Mouse (Mus musculus) urinary bladder, postnatal 4 days (tissue): ENCODE results near the gene Nbea.

Experiments used
- DNase-seq, 2 experiments: peaks; one replicate each; pipeline ENCODE4 v3.0.0; 2021 to 2022; ENCODE audit warnings: low spot score in 2 of 2

Nbea gene

DNA sequence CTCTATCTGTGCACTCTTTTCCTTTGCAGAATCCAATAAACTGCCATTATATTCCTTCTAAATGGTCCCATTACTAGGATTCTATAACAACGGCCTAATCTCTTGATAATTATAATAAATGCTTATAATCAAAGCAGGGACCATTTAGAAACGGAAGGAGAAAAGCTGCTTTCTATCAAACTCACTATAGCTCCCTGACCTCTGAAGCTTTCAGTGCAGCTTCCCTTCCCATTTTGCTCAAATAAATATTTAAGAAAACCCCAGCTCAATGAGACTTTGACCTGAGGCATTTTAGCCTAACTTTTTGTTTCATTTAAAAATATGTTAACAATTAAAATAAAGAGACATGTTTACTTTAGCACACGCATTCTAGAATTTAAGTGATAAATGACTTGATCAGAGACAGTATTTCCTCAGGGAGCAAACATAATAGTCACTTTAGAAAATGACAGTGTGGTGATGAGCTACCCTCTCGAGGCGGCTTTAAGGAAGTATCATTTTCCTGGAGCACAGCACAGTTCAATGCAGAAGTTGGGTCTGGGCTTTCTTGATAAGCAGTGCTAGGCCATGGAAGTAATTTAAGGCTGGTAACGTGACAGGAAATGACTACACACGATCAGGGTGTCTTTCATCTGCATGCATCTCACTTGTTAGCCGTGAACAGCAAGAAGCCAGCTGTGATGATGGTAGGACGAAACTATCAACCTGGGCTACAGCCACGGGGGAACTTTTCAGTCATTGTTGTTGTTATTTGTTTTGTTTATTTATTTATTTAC lies 354.8 kb downstream of the Nbea start:
- no peak for DNase-seq

DNA sequence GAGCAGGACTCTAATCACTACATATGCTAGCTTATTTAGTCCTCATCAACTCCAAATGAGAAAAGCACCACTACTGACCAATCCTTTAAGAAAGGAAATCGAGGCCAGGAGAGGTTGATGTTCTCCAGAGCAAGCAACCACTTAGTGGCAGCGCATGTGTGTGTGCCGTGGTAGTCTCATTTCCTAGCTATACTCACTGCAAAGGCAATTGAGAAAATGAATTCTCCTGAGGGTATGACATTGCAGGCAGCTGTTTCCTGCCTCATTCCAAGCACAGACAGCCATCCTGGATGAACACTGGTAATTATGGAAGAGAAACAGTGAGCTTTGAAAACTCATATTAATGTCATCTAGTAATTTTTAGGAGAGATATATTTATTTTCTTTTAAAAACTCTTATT lies 358.6 kb downstream of the Nbea start:
- no peak for DNase-seq

DNA sequence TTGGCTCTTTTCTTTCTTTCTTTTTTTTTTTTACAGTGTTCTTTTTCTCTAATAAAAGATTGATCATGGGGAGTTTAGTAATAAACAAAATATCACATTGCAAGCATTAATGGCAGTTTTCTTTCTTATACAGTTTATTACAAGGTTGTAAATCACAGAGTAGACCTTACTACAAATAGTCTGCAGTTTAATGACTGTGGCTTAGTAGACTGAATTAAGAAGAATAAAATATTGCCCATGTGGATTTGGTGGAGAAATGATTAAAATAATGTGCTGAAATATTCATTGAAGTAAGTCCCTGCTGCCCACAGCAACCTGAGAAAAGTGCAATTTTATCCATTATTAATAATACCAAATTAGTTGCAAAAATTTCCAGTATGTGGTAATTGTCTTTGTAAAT lies 363.9 kb downstream of the Nbea start:
- no peak for DNase-seq

DNA sequence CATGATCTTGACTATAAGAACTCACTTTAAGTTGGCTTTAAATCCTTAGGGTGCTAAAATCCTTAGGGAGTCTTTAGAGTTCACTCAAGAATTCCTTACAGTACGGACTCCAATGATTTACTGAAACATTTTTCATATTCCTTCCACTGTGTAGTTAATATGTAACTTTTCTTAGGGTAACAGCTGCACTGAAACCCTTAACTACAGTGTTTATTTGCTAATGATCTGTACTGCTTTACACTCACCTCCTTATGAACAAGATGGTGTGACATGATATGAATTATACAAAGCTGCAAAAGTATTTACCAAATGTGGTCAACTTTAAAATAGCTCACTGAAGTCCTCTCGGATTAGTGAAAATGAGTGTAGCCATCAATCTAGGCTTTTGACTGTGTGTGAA lies 365.4 kb downstream of the Nbea start:
- DNase-seq = no peak

DNA sequence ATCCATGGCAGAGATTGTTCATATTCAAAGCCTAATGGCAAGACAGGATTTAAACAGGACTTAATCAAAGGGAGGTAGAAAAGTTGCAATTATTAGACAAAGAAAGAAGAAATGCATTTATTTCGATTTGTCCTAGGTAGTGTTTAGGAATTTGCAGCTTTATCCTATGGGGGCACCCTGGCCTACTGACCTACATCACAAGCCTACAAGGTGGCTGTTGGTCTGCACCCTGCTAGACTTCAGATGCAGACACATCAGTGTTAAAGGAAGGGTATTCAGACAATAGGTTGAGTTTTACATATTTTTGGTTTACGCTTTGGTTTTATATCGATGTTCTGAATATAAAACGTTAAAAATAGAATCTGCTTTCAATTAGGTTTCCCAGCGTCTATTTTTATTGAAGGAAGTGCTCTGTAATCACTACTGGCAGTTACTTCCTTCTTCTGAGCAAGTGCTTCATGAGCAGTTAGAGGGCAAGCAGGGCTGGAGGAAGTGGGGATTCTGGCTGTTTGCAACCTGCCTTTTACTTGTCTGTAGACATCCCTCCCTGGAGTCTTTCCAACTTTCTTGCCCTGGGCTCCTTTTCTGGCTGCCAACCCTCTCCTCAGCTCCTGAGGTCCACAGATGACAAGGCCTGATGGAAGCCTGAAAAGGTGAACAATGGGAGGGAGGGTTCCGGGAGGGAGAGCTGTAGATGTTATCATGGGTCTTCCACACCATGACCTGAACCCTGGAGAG lies 366.7 kb downstream of the Nbea start:
- no peak for DNase-seq

DNA sequence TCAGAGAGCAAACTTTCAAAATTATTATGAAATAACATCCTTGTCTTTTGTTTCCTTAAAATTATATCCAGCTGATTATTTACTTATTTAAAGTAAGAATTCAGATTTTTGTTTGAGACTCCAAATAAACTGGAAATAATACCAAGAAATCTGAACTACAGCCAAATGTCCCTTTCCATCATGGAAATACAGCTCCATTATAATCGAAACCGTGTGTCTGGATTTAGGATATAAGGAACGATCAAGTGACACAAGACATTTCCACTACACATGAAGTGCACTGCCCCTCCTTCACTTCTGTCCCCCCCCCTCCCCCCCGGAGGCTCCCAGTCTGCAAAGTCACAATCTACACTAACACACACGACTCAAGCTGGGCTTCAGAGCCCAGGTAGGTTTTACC lies 367.4 kb downstream of the Nbea start:
- no peak for DNase-seq

DNA sequence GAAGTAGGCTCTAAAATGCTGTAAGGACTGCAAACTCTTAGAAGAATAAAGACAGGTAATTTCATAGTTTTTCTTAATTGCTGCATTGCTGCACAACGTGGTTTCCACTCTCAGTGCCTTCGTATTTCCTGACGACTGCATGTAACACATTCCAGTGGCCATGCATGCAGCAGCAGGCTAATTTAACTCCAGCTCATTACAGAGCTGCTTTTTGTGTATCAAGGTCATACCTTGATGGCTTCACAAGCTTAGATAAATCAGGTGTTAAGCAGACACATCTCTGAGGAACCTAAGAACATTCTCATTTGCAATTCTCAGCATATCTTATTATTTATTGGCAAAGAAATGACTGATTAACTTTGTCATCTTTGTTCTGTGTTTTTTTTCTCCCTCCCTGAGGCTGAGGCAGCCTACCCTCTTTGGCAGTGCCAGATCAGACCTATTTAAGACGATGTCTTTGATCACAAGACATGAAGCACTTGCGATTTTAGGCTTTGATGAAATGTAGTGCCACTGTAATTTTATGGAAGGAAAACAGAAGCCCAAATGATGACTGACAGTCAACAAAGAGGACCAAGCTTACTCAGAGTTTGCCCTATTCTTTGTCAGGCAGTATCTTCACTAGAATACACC lies 368.4 kb downstream of the Nbea start:
- no peak for DNase-seq

DNA sequence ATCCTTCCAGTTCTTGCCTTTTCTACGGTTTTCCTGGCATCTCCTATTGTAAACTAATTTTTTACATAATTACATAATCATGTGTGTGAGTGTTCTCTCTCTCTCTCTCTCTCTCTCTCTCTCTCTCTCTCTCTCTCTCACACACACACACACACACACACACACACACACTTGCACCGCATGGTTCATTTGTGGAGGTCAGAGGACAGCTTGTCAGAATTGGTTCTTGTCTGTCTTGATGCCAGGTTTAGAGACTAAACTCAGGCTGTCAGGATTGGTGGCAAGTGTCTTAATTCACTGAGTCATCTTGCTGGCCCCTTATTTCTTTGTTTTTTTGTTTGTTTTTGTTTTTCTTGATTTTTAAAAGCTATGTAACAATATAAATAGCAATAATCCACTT lies 388.7 kb downstream of the Nbea start:
- no peak for DNase-seq

DNA sequence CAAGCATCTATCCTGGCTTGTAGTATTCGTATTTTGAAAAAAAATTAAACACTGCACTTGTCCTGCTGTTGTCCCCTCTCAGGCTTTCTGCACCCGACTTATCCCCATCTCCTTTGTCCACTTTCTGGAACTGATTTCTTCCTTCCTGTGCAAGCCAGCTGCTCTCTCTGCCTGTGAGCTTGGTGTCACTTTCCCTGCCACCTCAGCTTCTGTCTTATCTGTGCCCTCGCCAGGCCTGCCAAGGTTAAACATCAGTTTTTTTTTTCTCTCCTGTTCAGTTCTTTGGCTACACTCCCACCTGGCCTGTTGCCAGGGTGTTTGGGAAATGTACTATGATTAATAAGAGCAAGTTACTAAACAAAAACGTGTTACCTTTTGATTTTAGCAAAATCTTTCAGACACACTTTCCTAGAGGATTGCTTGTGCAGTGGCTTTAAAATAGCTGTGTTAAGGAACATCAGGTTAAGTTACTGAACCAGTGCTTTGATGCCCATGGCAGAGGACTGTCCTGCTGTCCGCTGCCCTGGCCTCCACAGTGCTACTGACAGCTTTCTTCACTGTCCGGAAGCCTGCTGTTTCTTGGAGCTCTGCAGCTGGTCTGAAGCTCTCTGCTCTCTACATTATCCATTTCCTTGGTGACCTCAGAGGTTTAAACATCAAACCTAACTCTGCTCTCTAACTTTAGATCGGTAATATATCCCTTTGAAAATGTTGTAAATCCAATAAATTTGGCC lies 389.5 kb downstream of the Nbea start:
- DNase-seq = peak in 1 of 2 experiments; percentile 61

DNA sequence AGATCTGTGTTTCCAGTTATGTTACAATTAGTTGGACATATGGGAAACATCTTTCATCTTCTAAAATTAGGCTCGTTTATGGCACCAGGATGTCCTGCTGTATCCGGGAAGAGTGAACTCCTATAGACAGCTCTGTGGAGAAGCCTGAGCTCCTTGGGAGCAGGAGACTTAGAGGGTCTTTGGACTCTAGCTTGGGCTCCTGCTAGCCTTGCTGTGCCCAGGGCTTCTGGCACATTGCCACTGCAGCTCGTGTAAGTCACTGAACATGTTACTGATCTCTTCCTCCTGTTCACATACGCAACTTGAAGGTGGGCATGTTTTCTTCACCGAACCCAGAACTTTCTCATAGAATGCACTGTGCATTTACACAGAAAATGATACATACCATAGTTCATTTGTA lies 391.2 kb downstream of the Nbea start:
- DNase-seq = no peak

DNA sequence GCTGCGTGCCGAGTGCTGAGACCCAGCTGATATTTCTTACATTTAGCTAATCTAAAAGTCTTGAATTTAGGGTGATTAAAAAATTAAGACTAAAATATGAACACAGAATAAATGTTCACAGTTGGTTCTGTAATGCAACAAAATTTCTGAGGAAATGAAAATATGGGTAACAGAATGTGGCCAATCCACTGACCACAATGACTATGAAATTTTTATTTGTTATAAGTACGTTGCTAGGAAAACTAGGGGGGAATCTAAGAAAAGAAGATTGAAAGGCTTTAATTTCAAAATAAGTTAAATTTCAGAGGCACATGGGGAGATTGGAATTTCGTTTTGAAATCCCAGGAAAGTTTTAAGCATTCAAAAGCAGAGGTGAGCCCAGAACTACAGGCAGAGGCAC lies 392.9 kb downstream of the Nbea start:
- DNase-seq = no peak

DNA sequence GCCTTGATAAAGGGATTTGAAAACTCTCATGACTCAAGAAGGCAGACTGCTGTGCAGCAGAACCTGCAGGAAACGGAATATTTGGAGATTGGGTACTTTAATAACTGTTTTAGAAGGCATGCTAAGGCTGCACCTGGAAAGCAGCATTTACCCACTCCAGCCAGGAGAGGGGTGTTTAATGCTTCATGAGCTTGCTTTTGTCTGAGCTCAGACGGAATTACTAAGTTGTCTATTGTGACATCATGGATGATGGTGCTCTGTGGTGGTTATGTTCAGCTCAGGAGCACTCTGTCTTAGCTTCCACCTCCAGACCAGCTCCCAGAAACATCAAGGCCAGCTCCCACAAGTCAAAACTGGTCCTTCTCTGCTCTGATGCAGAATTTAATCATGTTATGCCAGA lies 393.6 kb downstream of the Nbea start:
- DNase-seq = no peak

DNA sequence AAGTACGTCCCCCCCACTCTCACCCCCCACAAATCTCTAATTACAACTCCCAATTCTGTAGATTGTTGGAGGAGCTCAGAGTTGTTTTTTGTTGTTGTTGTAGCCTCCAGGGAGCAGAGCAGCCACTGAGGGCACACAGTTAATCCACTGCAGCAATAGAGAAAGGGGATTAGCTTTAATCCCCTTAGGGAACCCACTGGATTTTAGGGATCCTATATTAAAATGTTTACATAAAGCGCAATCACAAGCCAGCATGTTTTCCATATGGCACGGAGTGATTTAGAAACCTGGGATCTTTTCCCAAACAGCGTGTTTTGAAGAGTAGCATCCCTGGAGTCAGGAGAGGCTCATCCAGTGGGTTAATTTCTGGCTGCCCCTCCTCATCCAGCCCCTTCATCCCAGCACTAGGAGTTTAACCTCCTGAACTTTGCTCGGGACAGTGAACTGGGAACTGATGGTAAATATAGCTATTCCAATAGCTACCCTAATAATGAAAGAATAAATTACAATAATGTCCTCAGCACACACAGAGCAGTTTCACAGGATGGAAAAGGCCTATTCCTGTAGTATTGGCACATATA lies 394.8 kb downstream of the Nbea start:
- DNase-seq = no peak

DNA sequence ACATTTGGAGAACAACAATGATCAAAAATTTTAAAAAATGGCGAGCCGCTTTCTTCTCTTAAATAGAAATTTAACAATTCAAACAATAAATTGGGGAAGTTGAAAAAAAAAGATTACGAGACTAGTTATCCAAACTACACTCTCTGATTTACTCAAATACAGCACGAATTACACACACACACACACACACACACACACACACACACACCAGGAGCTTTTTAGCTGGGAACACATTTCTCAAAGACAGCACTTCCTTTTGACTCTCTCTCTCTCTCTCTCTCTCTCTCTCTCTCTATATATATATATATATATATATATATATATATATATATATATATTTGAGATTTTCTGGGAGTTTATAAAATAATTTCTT lies 395.3 kb downstream of the Nbea start:
- DNase-seq = no peak

DNA sequence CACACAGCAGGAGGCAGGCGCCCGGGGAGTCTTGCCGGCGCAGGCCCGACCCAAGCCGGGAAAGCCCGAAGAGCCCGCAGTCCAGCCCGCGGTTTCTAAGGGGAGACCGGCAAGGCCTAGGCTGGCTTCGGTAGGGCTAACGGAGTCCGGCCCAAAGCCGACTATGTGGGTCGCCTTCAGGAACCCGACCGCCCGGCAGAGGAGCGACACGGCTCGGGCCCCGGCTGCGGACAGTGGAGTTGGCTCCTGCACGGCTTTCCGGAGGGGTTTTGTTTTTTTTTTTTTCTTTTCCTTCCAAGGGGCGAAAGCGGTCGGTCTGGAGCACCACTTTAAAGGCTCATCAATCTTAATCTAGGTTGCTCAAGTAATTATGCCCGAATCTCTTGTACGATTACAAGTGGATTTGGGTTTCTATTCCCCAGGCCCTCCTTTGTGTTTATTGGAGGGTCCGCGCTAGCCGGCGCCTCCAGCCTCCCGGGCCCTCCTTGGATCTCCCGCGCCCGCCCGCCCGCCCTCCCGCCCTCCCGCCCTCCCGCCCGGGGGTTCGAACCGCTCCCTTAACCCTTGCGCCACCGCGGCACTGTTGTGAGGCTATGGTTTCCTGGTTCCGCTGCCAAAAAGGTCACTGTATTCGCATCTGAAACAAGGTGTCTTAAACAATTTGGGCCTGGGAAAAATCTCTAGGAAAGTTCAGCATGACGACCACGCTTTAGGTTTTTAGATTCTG lies 395.9 kb downstream of the Nbea start:
- peak; percentile 45 to 65 for DNase-seq

DNA sequence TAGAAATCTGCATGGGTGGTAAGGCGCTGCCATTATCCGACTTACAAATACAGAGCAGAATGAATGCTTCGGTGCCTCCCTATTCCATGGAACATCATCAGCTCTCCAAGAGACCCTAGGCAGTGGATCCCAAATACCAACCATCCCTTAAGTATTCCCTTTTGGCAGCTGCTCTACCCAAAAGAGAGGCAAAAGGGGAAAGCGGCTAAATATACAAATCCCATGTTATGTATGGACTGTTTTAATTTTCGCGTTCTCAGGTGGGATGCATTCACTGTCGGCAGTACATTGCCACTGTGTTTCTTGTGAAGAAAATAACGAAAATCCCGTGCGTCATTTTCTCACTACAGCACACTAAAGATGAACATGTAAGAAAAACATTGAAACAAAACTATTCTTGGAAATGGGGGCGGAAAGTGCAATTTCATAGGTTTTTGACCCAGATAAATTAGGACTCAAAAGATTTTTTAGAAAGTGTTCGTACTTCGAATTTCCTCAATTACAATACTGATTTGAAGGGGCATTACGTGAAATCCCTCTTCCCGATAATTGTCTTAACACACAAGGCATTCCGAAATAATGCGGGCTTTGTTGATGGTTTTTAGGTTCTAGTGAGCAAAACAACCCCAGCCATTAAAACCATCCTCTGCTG lies 396.5 kb downstream of the Nbea start:
- DNase-seq = no peak

DNA sequence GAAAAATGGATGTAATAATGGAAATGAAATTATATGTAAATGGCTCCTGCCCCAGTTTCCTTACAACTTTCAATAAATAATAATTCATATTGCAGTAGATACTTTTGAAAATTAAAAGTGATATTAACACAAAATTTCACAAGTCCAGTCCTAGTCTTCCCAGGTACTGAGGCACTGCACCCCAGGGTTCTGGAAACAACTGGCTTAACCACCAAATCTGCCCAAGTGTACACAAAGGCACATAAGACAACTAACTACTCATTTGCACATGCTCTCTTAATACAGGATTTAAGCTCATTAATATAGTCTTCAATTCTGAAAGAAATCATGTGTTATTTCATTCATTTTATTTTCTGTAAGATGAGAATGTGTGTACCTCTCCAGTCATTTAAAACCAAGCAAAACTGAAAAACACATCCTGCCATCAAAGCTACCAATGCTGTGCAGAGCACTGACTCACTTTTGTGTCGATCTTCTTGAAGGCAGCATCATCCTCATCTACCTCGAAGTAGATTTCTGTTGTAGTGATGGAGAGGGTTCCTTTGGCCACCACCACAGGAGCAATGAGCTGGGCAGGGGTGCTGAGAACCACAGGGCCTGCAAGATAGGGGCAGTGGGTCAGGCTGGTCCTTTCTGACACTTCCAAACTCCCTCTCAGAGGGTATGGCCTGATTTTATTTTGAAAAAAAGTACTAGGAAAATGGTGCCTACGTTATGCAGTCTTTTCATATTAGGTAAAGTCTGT lies 397.3 kb downstream of the Nbea start:
- DNase-seq = no peak

DNA sequence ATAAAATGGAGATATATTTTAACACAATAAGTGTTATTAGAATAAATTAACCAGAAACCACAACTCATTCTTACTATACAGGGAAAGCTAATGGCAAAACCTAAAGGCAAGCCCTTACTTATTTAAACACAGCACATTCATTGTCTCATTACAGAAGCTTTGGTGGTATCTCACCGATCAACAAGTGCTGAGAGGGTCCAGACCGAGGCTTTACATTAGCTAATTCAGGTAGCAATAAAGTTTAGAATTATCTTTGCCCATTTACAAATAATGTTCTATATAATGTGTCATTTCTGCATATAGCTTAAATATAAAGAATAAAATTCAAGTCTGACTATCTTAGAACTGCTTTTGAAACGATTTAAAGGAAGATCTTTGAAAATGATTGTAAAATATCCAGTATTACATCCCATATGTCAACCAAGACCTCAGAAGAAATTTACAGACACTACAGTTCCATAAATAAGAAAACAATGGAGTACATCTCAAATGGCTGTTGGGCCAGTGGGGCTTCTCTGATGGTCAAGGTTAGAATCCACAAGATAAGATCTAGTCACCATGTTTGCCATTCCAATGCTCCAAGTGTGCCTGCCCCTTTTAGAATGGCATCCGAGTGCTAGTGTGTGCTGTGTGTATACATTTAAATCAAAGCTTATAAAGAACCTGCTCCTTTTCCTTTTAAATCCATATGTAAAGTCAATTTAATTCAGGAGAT lies 398.1 kb downstream of the Nbea start:
- no peak for DNase-seq

DNA sequence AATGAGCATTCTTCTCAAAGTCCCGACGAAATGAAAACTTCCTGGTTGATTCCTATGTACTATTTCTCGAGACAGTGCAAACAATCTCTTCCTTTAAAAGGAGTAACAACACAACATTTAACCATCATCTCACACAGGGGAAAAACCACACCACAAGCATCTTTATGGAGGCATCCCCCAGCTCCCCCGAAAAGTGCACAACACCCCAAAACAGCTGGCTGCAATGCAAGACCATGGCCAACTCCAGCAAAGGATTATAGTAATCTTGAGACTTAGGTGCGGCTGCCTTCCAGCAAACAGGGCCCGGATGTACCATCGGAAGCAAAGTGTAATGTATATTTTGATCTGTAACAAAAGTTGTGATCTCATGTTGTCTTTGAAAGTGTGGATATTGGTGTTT lies 399.4 kb downstream of the Nbea start:
- no peak for DNase-seq
